Mouse (Mus musculus) stomach, postnatal 0 days (tissue): ENCODE results near the gene Olfr1308.

Experiments used
- CTCF ChIP-seq: IDR thresholded peaks from 2 replicates; pipeline ENCODE4 v1.5.1; 2016; ENCODE audit warnings: antibody characterized with exemption, low read depth, mild to moderate bottlenecking, moderate library complexity
- EP300 ChIP-seq: optimal IDR thresholded peaks from 2 replicates; pipeline ENCODE3; 2016; ENCODE audit warnings: antibody characterized with exemption

GRCm38 (mm10) chr2:111964844-111965243 is at the start of gene Olfr1308:
- TF ChIP-seq CTCF (no peak), EP300 (no peak)
